Mouse (Mus musculus): ENCODE data around the gene Cnn3.
A peak's percentile ranks its signal among the peaks of the same experiment; 100 is the strongest.

Gene Cnn3

DNA sequence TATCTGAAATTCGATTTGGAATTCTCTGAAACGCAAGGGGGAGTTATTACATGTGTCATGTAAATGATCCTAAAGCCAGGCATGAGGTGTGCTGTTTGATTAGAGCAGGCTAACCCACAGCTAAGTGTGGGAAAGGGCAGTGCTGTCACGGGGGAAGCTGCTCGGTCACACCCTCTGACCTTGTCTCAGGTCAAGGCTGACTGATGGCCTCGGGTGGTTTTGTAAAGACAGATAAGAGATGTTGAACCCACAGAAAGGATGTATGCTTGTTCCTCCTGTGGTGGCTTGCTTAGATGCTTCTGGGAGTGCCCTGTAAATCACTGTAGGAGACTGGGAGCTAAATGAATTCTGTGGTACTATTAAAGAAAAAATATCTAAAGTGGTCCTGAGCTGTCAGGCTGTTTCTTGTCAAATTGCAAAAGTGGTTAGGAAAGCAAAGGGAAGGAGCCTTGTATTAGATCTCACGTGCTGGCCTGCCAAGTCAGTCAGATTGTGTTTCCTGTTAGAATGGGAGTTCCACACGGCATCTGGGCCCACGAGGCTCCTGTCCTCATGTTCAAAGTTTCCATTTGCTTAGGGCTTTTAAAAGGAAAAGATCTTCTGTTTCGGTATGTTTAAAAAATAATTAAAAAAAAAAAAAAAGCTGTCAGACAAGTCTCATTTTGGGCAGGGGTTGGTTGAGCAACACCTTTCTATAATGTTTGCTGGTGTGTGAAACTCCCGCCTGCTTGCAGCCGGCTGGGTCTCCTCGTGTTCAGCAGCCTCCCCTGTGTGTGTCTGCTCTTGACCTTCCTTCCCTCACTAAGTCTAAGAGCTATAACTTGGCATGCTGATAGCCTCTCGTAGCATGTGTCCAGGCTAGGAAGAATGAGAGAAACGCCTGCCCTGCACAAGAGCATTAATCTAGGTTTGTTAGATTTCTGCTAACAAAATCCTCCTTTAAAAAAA is 32.5 kb downstream of the Cnn3 start:
- no peak for DNase-seq

- no peak for DNase-seq
These were observed 34.3 kb downstream of the Cnn3 start for GRCm38 (mm10) chr3:121460473-121461193.

- no peak for DNase-seq
These were observed 35.2 kb downstream of the Cnn3 start for GRCm38 (mm10) chr3:121461477-121461876.

DNA sequence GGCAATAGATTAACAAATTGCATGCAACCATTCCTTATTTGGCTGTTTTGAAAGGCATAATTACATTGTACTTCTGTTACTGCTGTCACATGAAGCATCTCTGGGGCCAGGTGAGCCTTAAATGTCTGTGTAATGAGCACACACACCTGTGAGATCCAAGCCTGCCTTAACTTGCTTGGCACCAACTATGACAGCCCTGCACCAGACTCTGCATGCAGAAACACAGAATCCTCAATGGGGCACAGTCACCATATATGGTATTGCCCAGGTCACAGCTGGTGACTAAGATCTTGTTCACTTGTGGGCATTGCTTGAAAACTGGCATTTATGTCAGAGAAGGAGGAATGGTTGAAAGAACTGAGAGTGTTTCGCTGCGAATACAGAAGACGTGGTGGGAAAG is 36.5 kb downstream of the Cnn3 start:
- DNase-seq, result no peak

- no peak for DNase-seq
These were observed 38.5 kb downstream of the Cnn3 start for GRCm38 (mm10) chr3:121464733-121465305.

DNA sequence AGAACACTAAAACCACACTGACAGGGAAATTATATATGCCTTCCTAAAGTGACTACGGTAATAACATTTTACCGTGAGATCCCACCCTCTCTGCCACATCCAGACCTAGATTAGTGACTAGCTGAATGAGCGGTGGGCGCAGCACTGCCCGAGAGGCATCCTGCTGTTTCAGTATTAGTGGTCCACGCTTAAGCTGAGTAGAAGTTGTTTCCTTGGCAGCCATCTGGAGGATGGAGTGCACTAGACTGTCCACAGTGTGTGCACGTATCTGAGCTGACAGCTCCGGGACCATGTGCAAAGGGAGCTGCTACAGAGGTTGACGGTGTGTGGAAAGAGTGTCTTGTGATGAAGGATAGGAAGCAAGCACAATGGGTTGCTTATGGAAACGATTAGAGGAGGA is 39.5 kb downstream of the Cnn3 start:
- no peak for DNase-seq

GRCm38 (mm10) chr3:121467094-121467552 is 40.8 kb downstream of the Cnn3 start:
- no peak for DNase-seq

- no peak for DNase-seq
These were observed 41.8 kb downstream of the Cnn3 start for GRCm38 (mm10) chr3:121468136-121468535.

GRCm38 (mm10) chr3:121469185-121469975 is 43.1 kb downstream of the Cnn3 start:
- peak; percentile 32 for DNase-seq

DNA sequence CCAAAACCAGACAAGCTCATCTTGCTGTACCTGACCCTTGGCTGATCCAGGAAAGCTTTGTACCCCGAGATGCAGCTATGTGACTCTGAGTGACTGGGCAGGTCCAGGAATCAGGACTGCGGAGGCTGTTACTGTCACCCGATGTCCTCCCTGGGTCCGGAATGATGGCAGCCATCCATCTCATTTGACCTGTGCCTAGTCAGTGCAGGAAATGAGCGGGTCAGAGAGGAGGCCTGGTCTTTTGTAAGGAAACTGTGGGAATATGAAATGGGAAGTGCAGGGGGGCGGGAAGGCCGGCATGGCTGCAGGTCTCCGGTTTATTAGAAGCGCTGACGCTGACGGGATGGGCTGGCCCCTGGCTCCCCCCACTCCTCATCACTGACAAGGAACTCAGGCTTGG is 45.4 kb downstream of the Cnn3 start:
- no peak for DNase-seq

GRCm38 (mm10) chr3:121474738-121475137 is 48.4 kb downstream of the Cnn3 start:
- no peak for DNase-seq

GRCm38 (mm10) chr3:121480030-121480960 is 54.0 kb downstream of the Cnn3 start:
- no peak for DNase-seq

DNA sequence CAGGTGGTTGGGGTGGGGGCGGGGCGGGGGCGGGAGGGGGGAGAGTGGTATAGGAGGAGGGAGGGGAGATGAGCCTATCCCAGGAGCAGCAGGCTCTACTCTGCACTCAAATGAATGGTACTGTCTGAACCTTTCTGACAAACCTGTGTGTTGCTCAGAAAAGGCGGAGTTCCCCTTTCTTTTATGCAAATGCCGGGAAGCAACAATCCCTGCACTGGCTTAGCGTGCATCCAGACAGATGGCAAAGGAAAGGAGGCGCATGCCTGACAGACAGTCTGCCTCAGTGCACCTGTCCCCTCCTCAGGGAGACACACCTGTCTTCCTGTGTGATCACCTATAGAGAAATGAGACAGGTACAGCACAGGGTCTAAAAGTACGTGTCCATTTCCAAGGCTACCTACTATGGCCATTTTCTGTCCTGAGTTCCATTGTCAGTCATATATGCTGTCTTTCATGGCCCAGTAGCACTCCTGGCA is 54.7 kb downstream of the Cnn3 start:
- no peak for DNase-seq

- no peak for DNase-seq
These were observed 55.3 kb downstream of the Cnn3 start for GRCm38 (mm10) chr3:121481564-121481963.

DNA sequence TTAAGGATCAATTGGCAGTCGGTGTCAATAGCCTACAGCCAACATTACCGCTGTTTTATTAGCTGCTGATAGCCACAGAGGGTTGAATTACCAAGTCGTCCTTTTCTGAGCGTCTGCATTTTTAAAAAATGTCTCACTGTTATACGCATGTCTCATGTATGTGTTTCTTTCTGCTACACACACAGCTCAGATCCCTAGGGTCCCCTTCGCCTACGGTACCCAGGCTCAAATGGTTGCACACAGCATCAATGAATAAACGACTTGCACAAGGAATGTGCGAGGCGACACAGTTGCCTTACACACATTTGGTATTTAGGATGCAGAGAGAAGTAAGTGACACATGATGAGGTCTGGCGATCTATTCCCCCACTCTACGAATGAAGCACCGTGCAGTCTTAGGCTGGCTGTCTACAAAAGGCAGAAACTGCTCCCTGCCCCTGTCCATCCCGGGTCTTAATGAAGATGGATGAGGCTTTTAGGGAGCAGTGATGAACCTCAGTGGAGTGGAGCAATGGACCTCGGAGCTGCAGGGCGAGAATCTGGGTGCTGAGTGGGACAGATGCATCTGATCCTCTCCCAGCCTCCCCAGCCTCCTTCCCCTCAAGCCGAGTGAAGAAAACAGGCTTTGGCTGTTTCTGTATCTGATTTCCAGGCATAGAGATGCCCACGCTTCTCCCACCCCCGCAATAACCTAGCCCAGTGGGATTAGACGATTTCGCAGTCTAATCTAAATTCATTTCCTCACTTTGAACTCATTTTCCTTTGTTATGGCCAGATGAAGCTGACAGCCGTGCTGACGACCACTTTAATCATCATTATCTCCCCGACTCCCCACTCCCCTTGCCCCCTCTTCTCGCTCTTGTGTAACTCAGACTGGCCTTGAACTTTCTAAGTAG is 57.2 kb downstream of the Cnn3 start:
- no peak for DNase-seq

DNA sequence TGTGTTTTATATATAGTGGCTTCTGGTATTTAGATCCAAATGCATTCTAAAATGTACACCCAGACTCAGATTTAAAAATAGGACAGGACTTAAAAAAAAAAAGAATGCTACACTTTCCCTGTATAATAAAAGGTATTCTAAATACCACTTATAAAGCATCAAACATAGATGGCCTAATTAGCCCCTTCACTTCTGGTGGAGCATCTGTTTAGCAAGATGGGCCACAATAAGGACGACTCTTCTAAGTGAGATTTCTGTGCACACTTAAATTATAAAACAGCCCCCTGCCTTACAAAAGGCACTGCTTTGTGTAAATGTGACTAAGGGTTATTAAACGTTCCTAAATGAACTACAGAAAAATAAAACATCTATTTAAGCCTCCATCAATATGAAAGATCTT is 58.9 kb downstream of the Cnn3 start:
- DNase-seq, result no peak

DNA sequence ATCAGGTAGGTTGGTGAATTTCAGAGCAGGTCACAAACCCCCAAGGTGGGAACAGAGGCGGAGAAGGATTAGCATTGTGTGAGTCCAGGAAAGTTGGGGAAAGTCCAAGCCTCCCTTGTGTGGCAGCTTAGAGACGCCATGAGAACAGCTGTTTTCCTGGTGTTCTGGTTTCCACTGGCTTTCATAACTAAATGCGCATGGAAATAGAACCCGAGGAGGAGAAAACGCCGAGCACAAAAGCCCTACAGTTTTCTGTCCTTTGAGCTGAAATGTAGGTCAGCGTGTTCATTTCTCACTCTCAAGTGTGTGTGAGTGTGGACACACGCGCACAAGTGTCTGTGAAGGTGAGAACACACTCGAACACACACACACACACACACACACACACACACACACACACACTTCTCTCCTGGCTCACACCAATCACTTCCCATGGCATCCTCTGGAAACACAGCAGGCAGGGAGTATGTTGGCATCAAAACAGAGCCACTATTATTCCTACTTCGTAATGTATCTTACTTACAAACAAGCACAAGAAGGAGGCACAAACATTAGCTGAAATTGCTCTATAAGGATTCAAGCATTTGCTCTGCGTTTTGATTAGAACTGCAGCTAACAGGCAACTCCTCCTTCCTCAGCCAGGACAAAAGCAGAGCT is 63.3 kb downstream of the Cnn3 start:
- no peak for DNase-seq

DNA sequence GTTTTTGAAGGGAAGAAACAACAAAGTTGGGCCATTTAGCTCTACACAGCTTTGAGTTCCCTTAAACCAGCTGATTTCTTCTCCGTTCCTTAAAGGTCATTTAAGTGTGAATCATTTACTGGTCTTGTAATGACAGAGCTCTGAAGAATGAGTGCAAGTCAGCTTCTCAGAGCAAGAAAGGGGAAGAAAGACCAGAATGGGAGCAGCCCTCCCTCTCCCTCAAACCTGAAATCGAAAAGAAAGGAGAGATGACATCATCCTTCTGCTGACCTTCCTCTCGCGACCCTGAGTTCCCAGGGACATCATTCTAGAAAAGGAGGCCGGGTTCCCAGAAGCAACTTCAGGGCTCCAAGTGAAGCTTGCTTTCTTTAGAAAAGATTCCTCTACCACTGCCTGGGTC is 64.6 kb downstream of the Cnn3 start:
- no peak for DNase-seq

DNA sequence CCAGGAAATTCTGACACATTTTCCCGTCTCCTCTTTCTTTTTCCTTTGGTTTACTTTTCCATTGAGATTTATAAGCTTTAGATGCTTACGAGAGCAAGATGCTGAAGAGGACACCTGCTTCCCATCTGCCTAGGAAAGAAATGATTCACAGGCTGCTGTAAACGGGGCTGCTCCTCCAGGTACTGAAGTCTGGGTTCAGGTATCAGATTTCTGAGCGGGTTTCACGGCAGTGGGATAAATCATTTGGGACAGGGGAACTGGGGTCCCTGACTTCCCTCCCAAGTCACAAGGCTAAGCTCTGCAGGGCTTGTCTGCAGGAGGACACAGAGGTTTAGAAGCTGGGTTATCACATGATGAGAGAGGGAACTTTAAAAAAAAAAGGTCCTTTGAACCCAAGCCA is 65.7 kb downstream of the Cnn3 start:
- no peak for DNase-seq

DNA sequence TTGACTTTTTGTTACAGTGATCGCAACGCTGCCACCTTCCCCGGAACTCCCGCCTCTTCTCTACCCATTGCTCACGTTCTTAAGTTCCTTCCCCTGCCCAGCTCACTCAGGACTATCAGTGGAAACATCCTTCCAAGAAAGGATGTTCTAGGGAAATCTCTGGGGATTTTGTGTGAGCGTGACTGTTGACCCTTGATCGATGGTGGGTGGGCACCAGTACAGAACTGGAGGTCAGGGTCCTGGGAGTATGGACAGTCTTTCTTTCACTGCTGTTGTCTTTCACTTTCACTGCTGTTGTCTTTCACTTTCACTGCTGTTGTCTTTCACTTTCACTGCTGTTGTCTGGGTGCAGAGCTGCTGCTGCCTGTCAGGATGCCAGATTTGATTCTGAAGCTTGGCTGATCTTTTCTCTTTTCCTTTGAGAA is 67.7 kb downstream of the Cnn3 start:
- no peak for DNase-seq
